Mouse (Mus musculus): ENCODE results near the gene Sppl2c. TPM values are rescaled to one million over a fixed set of nuclear protein-coding genes. Genes with fewer than 3 reads are reported as not detected.
"Not testable (repeated sequence)": the region's sequence is repeated elsewhere in the genome, so short reads cannot be mapped to it uniquely, and the experiment has no call there.

The Sppl2c gene
- polyA plus RNA-seq, 1 experiment from 2014 or later: not detected

DNA sequence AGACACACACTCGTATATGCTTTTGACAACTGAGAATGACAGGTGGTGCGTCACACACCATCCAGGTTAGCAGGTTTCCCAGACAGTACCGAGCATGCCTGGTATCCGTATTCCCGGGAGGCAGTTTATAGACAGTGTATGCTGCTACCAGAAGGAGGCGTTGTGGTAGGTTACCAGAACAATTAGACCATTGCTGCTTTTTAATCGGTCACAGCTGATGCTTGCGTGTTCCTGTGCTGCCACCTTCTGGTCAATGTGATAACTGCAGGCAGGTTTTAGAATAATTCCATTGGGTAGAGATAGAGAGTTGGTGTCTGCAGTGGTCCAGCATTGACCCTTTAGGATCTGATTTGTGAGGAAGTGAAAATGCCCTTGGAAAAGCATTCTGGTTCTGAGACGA, 9.7 kb downstream of the Sppl2c start:
- DNase-seq (peak; percentile 93), ATAC-seq (ENCODE audit: insufficient read depth) (peak; percentile 17; the same call in 1 of the 2 replicates)
- peak; percentile 95 for TF ChIP-seq CTCF (IDR thresholded peaks at IDR 0.05; ENCODE audit: low read depth)
- WGBS: 8% methylated on average over 9 of the region's 9 CpGs
- H3K27me3 ChIP-seq (ENCODE audit: insufficient read depth, low read length): no peaks in the 10 kb centered on the region
- no peak overlapping the region for H3K4me3 ChIP-seq (ENCODE audit: low read depth, low read length)
- H3K4me1 ChIP-seq (ENCODE audit: insufficient read depth): no peaks in the 10 kb centered on the region
- no peaks in the 10 kb centered on the region for H3K9me3 ChIP-seq (ENCODE audit: low read depth, low read length)
- no peak overlapping the region for H3K4me2 ChIP-seq
- no peak overlapping the region for H3K27ac ChIP-seq (ENCODE audit: low read depth)
- H3K36me3 ChIP-seq (ENCODE audit: insufficient read depth): no peaks in the 10 kb centered on the region
- no peak overlapping the region for H3K9ac ChIP-seq

DNA sequence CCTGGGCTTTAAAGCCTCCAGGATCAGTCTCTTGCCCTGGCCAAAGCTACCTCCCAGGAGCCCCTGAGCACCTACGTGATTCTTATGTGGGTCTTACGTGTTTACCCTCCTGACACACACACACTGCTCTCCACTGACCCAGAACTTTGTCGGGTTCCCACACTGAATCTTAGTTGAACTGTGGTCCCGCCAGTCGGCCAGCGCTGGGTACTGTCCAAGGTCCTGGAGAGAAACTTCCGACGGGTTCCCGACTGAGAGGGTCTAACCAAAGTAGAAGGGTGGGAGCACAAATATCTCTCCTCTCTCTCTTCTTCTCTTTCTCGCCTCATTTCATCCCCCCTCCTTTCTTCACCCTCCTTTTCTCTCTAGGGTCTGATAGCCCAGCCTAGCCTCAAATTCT, 11.7 kb downstream of the Sppl2c start:
- Histone ChIP-seq H3K36me3 (ENCODE audit: insufficient read depth) (no peaks in the 10 kb centered on the region), H3K4me2 (no peak overlapping the region), H3K4me1 (ENCODE audit: insufficient read depth) (no peaks in the 10 kb centered on the region), H3K9ac (no peak overlapping the region), H3K27ac (ENCODE audit: low read depth) (no peak overlapping the region), H3K27me3 (ENCODE audit: insufficient read depth, low read length) (no peaks in the 10 kb centered on the region), H3K9me3 (ENCODE audit: low read depth, low read length) (no peaks in the 10 kb centered on the region), H3K4me3 (ENCODE audit: low read depth, low read length) (no peak overlapping the region)
- ATAC-seq (ENCODE audit: insufficient read depth): no peak
- WGBS: 4% methylated on average over 10 of the region's 10 CpGs
- peak; percentile 84 for DNase-seq
- no peak for TF ChIP-seq CTCF (IDR thresholded peaks at IDR 0.05; ENCODE audit: low read depth)

DNA sequence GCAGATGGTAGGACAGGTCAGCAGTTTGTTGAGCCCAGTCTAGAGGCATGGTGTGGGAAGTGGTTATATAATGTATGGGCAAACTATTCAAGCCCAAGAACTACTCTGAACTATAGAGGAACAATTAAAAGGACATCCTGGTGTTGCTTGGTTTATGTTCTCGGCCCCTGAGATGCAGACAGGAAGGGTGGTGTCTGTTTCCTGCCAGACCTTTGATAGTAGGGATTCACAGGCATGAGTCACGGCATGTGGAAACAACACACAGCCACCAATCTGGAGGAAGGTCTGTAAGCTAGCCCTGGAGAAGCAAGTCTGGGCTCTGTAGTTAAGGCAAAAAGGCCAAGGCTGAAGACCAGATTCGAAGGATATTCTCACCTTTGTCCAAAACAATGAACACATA, 17.1 kb downstream of the Sppl2c start:
- Histone ChIP-seq H3K27ac (ENCODE audit: low read depth) (no peak overlapping the region), H3K36me3 (ENCODE audit: insufficient read depth) (no peaks in the 10 kb centered on the region), H3K9me3 (ENCODE audit: low read depth, low read length) (no peaks in the 10 kb centered on the region), H3K9ac (no peak overlapping the region), H3K4me3 (ENCODE audit: low read depth, low read length) (no peak overlapping the region), H3K4me2 (no peak overlapping the region), H3K4me1 (ENCODE audit: insufficient read depth) (no peaks in the 10 kb centered on the region), H3K27me3 (ENCODE audit: insufficient read depth, low read length) (no peaks in the 10 kb centered on the region)
- no peak for TF ChIP-seq CTCF (IDR thresholded peaks at IDR 0.05; ENCODE audit: low read depth)
- 68% methylated on average over 3 of the region's 3 CpGs for WGBS
- DNase-seq (no peak), ATAC-seq (ENCODE audit: insufficient read depth) (no peak)

DNA sequence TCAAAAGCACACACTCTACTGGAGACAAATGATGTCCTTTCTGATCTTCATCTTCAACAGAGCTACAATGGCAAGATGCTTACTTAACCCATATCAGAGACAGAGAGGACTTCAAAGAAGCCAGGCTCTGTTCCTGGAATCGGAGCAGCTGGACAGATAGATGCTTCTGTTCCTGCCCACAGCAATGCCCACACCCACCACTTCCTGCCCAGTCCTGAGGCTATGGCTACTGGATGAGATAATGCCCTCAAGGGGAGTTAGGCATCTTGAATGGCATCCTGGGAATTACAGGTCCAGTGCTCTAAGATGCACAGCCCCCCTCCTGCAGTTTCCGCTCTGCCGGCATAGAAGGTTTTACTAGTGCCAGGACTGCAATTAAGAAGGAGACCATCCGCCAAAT, 20.4 kb downstream of the Sppl2c start:
- H3K4me3 ChIP-seq (ENCODE audit: low read depth, low read length): no peak overlapping the region
- H3K4me2 ChIP-seq: no peak overlapping the region
- WGBS: 75% methylated on average over 4 of the region's 4 CpGs
- no peak for TF ChIP-seq CTCF (IDR thresholded peaks at IDR 0.05; ENCODE audit: low read depth)
- no peaks in the 10 kb centered on the region for H3K27me3 ChIP-seq (ENCODE audit: insufficient read depth, low read length)
- no peaks in the 10 kb centered on the region for H3K9me3 ChIP-seq (ENCODE audit: low read depth, low read length)
- DNase-seq (no peak), ATAC-seq (ENCODE audit: insufficient read depth) (no peak)
- no peaks in the 10 kb centered on the region for H3K36me3 ChIP-seq (ENCODE audit: insufficient read depth)
- H3K4me1 ChIP-seq (ENCODE audit: insufficient read depth): no peaks in the 10 kb centered on the region
- no peak overlapping the region for H3K27ac ChIP-seq (ENCODE audit: low read depth)
- no peak overlapping the region for H3K9ac ChIP-seq

DNA sequence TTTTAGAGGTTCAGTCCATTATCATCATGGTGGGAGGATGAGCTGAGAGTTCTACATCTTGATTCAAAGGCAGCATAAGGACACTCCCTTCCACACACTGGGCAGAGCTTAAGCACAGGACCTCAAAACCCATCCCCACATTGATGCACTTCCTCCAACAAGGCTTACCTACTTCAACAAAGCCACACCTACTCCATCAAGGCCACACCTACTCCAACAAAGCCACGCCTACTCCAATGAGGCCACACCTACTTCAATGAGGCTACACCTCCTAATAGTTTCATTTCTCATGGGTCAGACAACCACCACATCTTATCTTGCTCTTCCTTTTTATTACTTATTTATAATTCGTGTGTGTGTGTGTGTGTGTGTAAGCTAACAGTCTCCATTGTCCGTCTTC, 22.9 kb downstream of the Sppl2c start:
- Histone ChIP-seq H3K27me3 (ENCODE audit: insufficient read depth, low read length) (no peaks in the 10 kb centered on the region), H3K27ac (ENCODE audit: low read depth) (no peak overlapping the region), H3K9ac (no peak overlapping the region), H3K4me1 (ENCODE audit: insufficient read depth) (no peaks in the 10 kb centered on the region), H3K36me3 (ENCODE audit: insufficient read depth) (no peaks in the 10 kb centered on the region), H3K4me3 (ENCODE audit: low read depth, low read length) (no peak overlapping the region), H3K9me3 (ENCODE audit: low read depth, low read length) (no peaks in the 10 kb centered on the region), H3K4me2 (no peak overlapping the region)
- no peak for ATAC-seq (ENCODE audit: insufficient read depth)
- WGBS: 58% methylated on average over 3 of the region's 3 CpGs
- TF ChIP-seq CTCF (IDR thresholded peaks at IDR 0.05; ENCODE audit: low read depth): no peak
- no peak for DNase-seq

DNA sequence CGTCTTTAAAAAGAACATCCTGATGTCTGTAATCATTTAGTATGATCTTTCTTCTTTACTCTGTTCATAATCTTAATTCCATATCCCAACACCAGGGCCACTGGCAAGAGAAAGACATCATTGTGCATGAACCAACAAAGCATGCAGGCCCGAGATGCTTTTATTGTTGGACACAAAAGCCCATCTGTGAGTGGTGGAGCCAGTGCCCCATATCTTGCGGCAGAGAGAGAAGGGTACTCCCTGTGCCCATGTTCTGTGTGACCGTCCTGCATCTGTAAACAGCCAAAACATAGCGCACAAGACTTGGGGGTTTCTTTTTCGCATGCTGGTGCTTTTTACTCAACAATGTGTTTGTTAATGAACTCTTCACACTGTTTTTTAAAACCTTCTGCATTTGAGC, 25.1 kb downstream of the Sppl2c start:
- no peak for DNase-seq
- H3K27ac ChIP-seq (ENCODE audit: low read depth): no peak overlapping the region
- no peak overlapping the region for H3K4me2 ChIP-seq
- no peaks in the 10 kb centered on the region for H3K4me1 ChIP-seq (ENCODE audit: insufficient read depth)
- H3K36me3 ChIP-seq (ENCODE audit: insufficient read depth): no peaks in the 10 kb centered on the region
- WGBS: 81% methylated on average over 6 of the region's 6 CpGs
- no peak overlapping the region for H3K9ac ChIP-seq
- H3K27me3 ChIP-seq (ENCODE audit: insufficient read depth, low read length): no peaks in the 10 kb centered on the region
- H3K4me3 ChIP-seq (ENCODE audit: low read depth, low read length): no peak overlapping the region
- H3K9me3 ChIP-seq (ENCODE audit: low read depth, low read length): no peaks in the 10 kb centered on the region
- no peak for ATAC-seq (ENCODE audit: insufficient read depth)
- TF ChIP-seq CTCF (IDR thresholded peaks at IDR 0.05; ENCODE audit: low read depth): no peak

DNA sequence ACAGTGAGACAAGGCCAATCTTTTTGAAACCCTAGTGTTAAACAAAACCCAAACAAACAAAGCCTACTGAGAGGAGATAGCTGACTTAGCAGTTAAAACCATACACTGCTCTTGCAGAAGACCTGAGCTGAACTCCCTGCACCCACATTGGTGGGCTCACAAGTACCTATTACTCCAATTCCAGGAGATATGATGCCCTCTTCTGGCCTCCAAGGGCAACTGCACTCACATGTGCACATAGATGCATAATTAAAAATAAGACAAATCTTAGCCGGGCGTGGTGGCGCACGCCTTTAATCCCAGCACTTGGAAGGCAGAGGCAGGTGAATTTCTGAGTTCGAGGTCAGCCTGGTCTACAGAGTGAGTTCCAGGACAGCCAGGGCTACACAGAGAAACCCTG, 28.0 kb downstream of the Sppl2c start:
- H3K9me3 ChIP-seq (ENCODE audit: low read depth, low read length); H3K36me3 ChIP-seq (ENCODE audit: insufficient read depth); H3K9ac ChIP-seq; H3K27me3 ChIP-seq (ENCODE audit: insufficient read depth, low read length); H3K27ac ChIP-seq (ENCODE audit: low read depth); H3K4me2 ChIP-seq; ATAC-seq (ENCODE audit: insufficient read depth); H3K4me3 ChIP-seq (ENCODE audit: low read depth, low read length); H3K4me1 ChIP-seq (ENCODE audit: insufficient read depth); DNase-seq: not testable (repeated sequence)
- 91% methylated on average over 5 of the region's 5 CpGs for WGBS

DNA sequence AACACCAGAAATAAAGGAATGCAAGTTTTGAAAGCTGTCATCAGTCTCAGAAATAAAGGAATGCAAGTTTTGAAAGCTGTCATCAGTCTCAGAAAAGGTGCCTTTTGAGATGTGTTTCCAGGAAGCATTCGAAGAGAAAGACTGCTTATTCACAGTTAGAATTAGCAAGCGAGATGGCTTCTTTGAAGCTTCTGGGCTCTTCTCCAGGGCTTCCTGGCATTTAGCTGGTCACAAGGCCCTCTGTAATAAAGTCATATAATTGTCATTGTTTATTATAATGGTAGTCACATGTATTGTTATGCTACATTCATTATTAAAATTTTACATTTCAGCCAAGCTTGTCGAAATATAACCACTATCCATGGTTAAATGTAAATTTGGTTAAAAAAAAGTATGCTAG, 31.9 kb downstream of the Sppl2c start:
- H3K36me3 ChIP-seq (ENCODE audit: insufficient read depth): no peaks in the 10 kb centered on the region
- DNase-seq: no peak
- no peak for TF ChIP-seq CTCF (IDR thresholded peaks at IDR 0.05; ENCODE audit: low read depth)
- H3K27me3 ChIP-seq (ENCODE audit: insufficient read depth, low read length): no peaks in the 10 kb centered on the region
- H3K4me1 ChIP-seq (ENCODE audit: insufficient read depth): no peaks in the 10 kb centered on the region
- H3K9me3 ChIP-seq (ENCODE audit: low read depth, low read length): no peaks in the 10 kb centered on the region
- H3K27ac ChIP-seq (ENCODE audit: low read depth): no peak overlapping the region
- H3K4me3 ChIP-seq (ENCODE audit: low read depth, low read length): no peak overlapping the region
- 64% methylated on average over 3 of the region's 3 CpGs for WGBS
- no peak for ATAC-seq (ENCODE audit: insufficient read depth)
- H3K4me2 ChIP-seq: no peak overlapping the region
- no peak overlapping the region for H3K9ac ChIP-seq

Data from lung, embryonic 14.5 days (tissue).